Mouse (Mus musculus) stomach, postnatal 0 days (tissue): ENCODE data around the gene Cep170. TPM values are rescaled to one million over a fixed set of nuclear protein-coding genes. Genes with fewer than 3 reads are reported as not detected.

Experiments used
- ATAC-seq: fragments of 200-750 bp; cut with Nextera tagmentation; 2 replicates; pipeline ENCODE4 v1.8.0; 2017; ENCODE audit not compliant: low FRiP score, low TSS enrichment
- DNase-seq: peaks from one replicate; pipeline ENCODE4 v3.0.0-alpha.2; 2016; ENCODE audit warnings: low spot score
- H3K27ac ChIP-seq: fragments of 300-500 bp; sonication (generic); replicated peaks from 2 replicates; pipeline ENCODE4 v1.5.1; 2014; ENCODE audit warnings: mild to moderate bottlenecking, control low read depth
- H3K27me3 ChIP-seq: fragments of 300-500 bp; sonication (generic); 2 replicates; pipeline ENCODE4 v1.6.1; 2014; ENCODE audit warnings: low read length; ENCODE audit not compliant: control insufficient read depth, insufficient read depth
- H3K36me3 ChIP-seq: fragments of 300-500 bp; sonication (generic); 2 replicates; pipeline ENCODE4 v1.6.1; 2014; ENCODE audit warnings: low read length, mixed read lengths; ENCODE audit not compliant: control insufficient read depth, insufficient read depth
- H3K4me1 ChIP-seq: fragments of 300-500 bp; sonication (generic); replicated peaks from 2 replicates; pipeline ENCODE4 v1.6.1; 2014; ENCODE audit warnings: antibody characterized with exemption; ENCODE audit not compliant: control insufficient read depth, insufficient read depth
- H3K4me2 ChIP-seq: fragments of 300-500 bp; sonication (generic); replicated peaks from 2 replicates; pipeline ENCODE4 v1.6.1; 2014; ENCODE audit warnings: low read depth, mild to moderate bottlenecking, control low read depth, moderate library complexity
- H3K4me3 ChIP-seq: fragments of 300-500 bp; sonication (generic); 2 replicates; pipeline ENCODE4 v1.5.1; 2014; ENCODE audit warnings: low read depth, low read length, control low read depth
- H3K9ac ChIP-seq: fragments of 300-500 bp; sonication (generic); 2 replicates; pipeline ENCODE4 v1.6.1; 2014; ENCODE audit warnings: mild to moderate bottlenecking, low read length, control low read depth, mixed read lengths
- H3K9me3 ChIP-seq: fragments of 300-500 bp; sonication (generic); 2 replicates; pipeline ENCODE4 v1.6.1; 2016; ENCODE audit warnings: low read length; ENCODE audit not compliant: control insufficient read depth
- CTCF ChIP-seq: IDR thresholded peaks from 2 replicates; pipeline ENCODE4 v1.5.1; 2016; ENCODE audit warnings: antibody characterized with exemption, low read depth, mild to moderate bottlenecking, moderate library complexity
- EP300 ChIP-seq: optimal IDR thresholded peaks from 2 replicates; pipeline ENCODE3; 2016; ENCODE audit warnings: antibody characterized with exemption
- WGBS: fragments of 180-500 bp; shearing (Covaris S2); extraction: QIAGEN DNeasy Blood & Tissue Kit; methylation state at CpG from one replicate; pipeline ENCODE4 v1.1.7; 2014; 5-methylcytosine and 5-hydroxymethylcytosine counted together
- polyA plus RNA-seq: library from polyadenylated mRNA; unstranded; fragments of >200 nt; fragmentation: Nextera tagmentation; extraction: Ambion mirVana; gene quantifications from 2 replicates; pipeline ENCODE4 v1.2.1, GENCODE M21; 2015

Gene Cep170
- polyA plus RNA-seq, 1 experiment from 2014 or later, result 4.9 TPM

DNA sequence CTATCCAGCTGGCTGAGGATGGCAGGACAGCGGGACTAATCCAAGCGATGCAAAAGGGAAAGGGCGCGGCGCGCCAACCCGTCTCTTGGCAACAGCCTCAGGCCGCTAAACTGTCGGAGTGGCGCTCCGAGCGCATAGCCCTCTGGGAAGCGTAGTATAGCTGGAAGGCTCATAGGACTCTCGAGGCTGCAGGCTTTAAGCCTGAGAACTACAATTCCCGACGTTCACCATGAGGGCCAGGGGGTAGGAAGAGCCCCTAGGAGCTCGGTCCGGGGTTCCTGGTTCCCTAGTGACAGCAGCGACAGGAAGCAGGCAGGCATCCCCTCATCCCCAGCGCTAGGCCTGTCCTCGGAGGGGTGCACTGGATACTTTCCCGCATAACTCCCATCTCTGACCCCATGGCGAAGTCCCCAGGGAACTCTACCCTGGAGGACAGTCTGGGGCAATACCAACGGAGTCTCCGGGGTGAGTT is 760 bp upstream of the Cep170 start, which contains the start of gene Sdccag8:
Sdccag8 (plus strand) TSS at position 70 of the 472 bp plus-strand sequence.
- peak; percentile 93 for DNase-seq
- Histone ChIP-seq H3K9ac (peak within 1 kb of the TSS; percentile 79), H3K27me3 (no peaks in the 10 kb centered on the region), H3K36me3 (no peaks in the 10 kb centered on the region), H3K9me3 (no peaks in the 10 kb centered on the region), H3K4me1 (no peaks in the 10 kb centered on the region), H3K27ac (peak within 1 kb of the TSS; percentile 94), H3K4me3 (peak within 1 kb of the TSS; percentile 77), H3K4me2 (peak within 1 kb of the TSS; percentile 68)
- ATAC-seq, result peak; percentile 97
- TF ChIP-seq CTCF (no peak; the same call in 1 of the 2 replicates), EP300 (no peak)
- under 1% methylated on average over 25 of the region's 25 CpGs for WGBS

DNA sequence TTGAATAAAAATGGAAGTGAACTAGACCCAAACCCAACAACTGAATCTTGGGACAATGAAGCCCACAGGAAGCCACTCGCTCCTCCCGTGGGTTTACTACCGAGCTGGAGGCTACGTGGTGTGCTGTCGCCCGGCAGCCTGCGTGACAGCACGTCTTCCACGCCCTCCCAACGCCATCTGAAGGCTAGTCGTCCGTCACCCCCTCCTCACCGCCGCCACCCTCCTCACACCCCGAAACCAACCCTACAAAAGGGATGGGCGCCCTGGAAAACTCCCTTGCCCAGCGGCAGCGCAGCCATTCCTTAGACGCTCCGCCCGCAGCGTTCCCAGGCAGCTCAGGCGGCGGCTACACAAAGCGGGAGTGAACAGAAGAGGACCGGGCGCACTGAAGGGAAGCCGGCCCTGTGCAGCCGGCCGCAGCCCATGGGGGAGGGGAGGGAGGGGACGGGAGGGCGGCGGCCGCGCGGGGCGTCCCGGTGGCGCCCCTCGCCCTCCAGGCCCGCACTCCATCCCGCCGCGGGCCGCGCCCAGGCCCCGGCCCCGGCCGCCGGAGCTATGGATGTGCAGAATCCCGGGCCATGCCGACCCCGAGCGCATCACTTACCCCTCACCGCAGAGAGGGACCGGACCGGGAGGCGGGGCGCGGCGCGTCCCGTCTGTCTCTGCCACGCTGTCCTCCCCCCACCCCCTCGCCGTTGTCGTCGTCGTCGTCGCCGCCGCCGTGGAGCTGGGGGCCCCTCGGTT is 403 bp downstream of the Cep170 start:
- Histone ChIP-seq H3K4me2 (peak overlapping the region; percentile 68), H3K9ac (peak overlapping the region; percentile 79), H3K9me3 (no peaks in the 10 kb centered on the region), H3K36me3 (no peaks in the 10 kb centered on the region), H3K4me3 (peak overlapping the region; percentile 77), H3K27ac (peak overlapping the region; percentile 94), H3K27me3 (no peaks in the 10 kb centered on the region), H3K4me1 (no peaks in the 10 kb centered on the region)
- TF ChIP-seq EP300 (no peak), CTCF (no peak)
- ATAC-seq, result peak; percentile 56
- DNase-seq, result peak; percentile 67
- WGBS, result under 1% methylated on average over 54 of the region's 75 CpGs

GRCm38 (mm10) chr1:176812491-176813291 is 1.2 kb downstream of the Cep170 start:
- no peaks in the 10 kb centered on the region for H3K9me3 ChIP-seq
- no peaks in the 10 kb centered on the region for H3K4me1 ChIP-seq
- no peak for TF ChIP-seq CTCF
- no peak for TF ChIP-seq EP300
- H3K27ac ChIP-seq, result peak overlapping the region; percentile 94
- ATAC-seq, result no peak
- DNase-seq, result no peak
- peak overlapping the region; percentile 68 for H3K4me2 ChIP-seq
- no peaks in the 10 kb centered on the region for H3K27me3 ChIP-seq
- peak overlapping the region; percentile 79 for H3K9ac ChIP-seq
- peak overlapping the region; percentile 77 for H3K4me3 ChIP-seq
- no peaks in the 10 kb centered on the region for H3K36me3 ChIP-seq
- 12% methylated on average over 11 of the region's 11 CpGs for WGBS

- DNase-seq (no peak), ATAC-seq (no peak)
- TF ChIP-seq CTCF (no peak), EP300 (no peak)
- no peak overlapping the region for H3K9ac ChIP-seq
- H3K4me3 ChIP-seq, result no peak overlapping the region
- no peaks in the 10 kb centered on the region for H3K9me3 ChIP-seq
- H3K36me3 ChIP-seq, result no peaks in the 10 kb centered on the region
- no peaks in the 10 kb centered on the region for H3K4me1 ChIP-seq
- no peaks in the 10 kb centered on the region for H3K27me3 ChIP-seq
- WGBS, result 79% methylated on average over 3 of the region's 3 CpGs
- H3K4me2 ChIP-seq, result no peak overlapping the region; the same call in 1 of the 2 replicates
- no peak overlapping the region for H3K27ac ChIP-seq
Observed at GRCm38 (mm10) chr1:176811892-176812291, 2.0 kb downstream of the Cep170 start.

DNA sequence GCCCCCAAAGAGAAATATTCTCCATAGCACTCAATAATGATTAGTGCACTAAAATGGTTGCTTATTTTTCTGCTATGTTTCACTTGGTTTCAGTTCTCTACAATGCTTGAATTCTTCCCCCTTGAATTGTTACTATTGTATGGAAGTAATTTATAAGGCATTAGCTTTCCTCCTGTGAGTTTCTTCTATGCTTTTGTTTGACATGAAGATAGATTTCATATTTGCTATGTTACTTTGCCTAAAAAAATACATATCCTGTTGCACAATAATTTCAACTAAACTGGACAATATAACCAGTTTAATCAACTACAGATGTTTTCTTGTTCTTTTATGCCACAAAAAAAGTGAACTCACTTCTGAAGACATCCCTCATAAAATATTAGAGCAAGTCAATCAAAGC is 3.7 kb downstream of the Cep170 start:
- Histone ChIP-seq H3K4me1 (no peaks in the 10 kb centered on the region), H3K9ac (no peak overlapping the region), H3K9me3 (no peaks in the 10 kb centered on the region), H3K27me3 (no peaks in the 10 kb centered on the region), H3K4me2 (no peak overlapping the region), H3K36me3 (no peaks in the 10 kb centered on the region), H3K4me3 (no peak overlapping the region), H3K27ac (no peak overlapping the region)
- TF ChIP-seq CTCF, result no peak
- TF ChIP-seq EP300, result no peak
- ATAC-seq, result no peak
- DNase-seq, result no peak
